Mouse (Mus musculus) heart, adult 2 months (tissue): ENCODE data around the gene Anxa1.

Experiments used
- CTCF ChIP-seq: fragments of 200-600 bp; IDR thresholded peaks from 2 replicates; pipeline ENCODE4 v1.8.1; 2022; ENCODE audit warnings: antibody characterized with exemption, mild to moderate bottlenecking, moderate library complexity
- EP300 ChIP-seq: fragments of 200-500 bp; IDR thresholded peaks from 2 replicates; pipeline ENCODE4 v1.6.1; 2011; ENCODE audit warnings: low read depth, low read length, control low read depth; ENCODE audit not compliant: insufficient read depth
- POLR2A ChIP-seq: fragments of 200-500 bp; IDR thresholded peaks from 2 replicates; pipeline ENCODE4 v1.6.1; 2011; ENCODE audit warnings: mild to moderate bottlenecking, low read depth, low read length, control low read depth; ENCODE audit not compliant: insufficient read depth

DNA sequence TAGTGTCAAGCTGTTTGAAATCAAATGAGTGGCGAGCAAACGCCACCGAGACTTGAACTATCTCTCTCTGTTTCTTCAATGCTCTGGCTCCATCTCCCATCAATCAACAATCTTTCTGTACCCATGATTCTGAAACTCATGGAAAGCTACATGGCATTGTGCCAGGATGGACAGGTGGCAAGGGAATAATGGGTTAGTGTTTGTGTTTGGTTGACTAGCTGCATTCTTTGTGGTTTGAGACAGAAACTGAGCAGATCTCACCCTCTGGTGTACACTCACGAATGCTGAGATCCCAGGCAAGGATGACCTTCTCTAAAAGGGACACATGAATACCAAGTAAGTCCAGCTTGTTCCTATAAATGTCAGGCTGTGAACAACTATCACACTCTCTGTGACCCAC lies 14.3 kb upstream of the Anxa1 start:
- TF ChIP-seq CTCF, result no peak
- TF ChIP-seq POLR2A, result no peak
- TF ChIP-seq EP300, result no peak
